Mouse (Mus musculus) embryonic facial prominence, embryonic 10.5 days (tissue): ENCODE results near the gene Mxd3. TPM values are rescaled to one million over a fixed set of nuclear protein-coding genes. Genes with fewer than 3 reads are reported as not detected.

Experiments used
- DNase-seq: peaks from one replicate; pipeline ENCODE4 v3.0.0-alpha.2; 2017; ENCODE audit warnings: low spot score
- H3K27ac ChIP-seq: fragments of 300-500 bp; sonication (generic); replicated peaks from 2 replicates; pipeline ENCODE4 v1.5.1; 2016; ENCODE audit warnings: mild to moderate bottlenecking
- H3K27me3 ChIP-seq: fragments of 300-500 bp; sonication (generic); replicated peaks from 2 replicates; pipeline ENCODE4 v1.6.1; 2016; ENCODE audit warnings: low read depth, mild to moderate bottlenecking; ENCODE audit not compliant: poor library complexity, severe bottlenecking
- H3K36me3 ChIP-seq: fragments of 300-500 bp; sonication (generic); replicated peaks from 2 replicates; pipeline ENCODE4 v1.6.1; 2016; ENCODE audit warnings: mild to moderate bottlenecking, moderate library complexity
- H3K4me1 ChIP-seq: fragments of 300-500 bp; sonication (generic); 2 replicates; pipeline ENCODE4 v1.6.1; 2016
- H3K4me3 ChIP-seq: fragments of 300-500 bp; sonication (generic); 2 replicates; pipeline ENCODE4 v1.5.1; 2016; ENCODE audit warnings: mild to moderate bottlenecking, moderate library complexity
- H3K9me3 ChIP-seq: fragments of 300-500 bp; sonication (generic); 2 replicates; pipeline ENCODE4 v1.6.1; 2016; ENCODE audit warnings: mild to moderate bottlenecking
- WGBS: fragments of 180-500 bp; shearing (Covaris S2); methylation state at CpG from one replicate; pipeline ENCODE4 v1.1.7; 2016; 5-methylcytosine and 5-hydroxymethylcytosine counted together
- polyA plus RNA-seq: library from polyadenylated mRNA; unstranded; fragments of >200 nt; fragmentation: Nextera tagmentation; extraction: Ambion mirVana; gene quantifications from 2 replicates; pipeline ENCODE4 v1.2.1, GENCODE M21; 2016

Mxd3 gene
- polyA plus RNA-seq, 1 experiment from 2014 or later, result 20.9 TPM

- 93% methylated on average over 1 of the region's 1 CpGs for WGBS
- H3K9me3 ChIP-seq, result no peaks in the 10 kb centered on the region
- no peak overlapping the region for H3K27ac ChIP-seq
- no peaks in the 10 kb centered on the region for H3K27me3 ChIP-seq
- H3K4me3 ChIP-seq, result no peak overlapping the region
- no peaks in the 10 kb centered on the region for H3K4me1 ChIP-seq
- DNase-seq, result no peak
- H3K36me3 ChIP-seq, result peaks cover 99% of the 10 kb centered on the region
Measured at GRCm38 (mm10) chr13:55296760-55297159, 32.9 kb downstream of the Mxd3 start.

DNA sequence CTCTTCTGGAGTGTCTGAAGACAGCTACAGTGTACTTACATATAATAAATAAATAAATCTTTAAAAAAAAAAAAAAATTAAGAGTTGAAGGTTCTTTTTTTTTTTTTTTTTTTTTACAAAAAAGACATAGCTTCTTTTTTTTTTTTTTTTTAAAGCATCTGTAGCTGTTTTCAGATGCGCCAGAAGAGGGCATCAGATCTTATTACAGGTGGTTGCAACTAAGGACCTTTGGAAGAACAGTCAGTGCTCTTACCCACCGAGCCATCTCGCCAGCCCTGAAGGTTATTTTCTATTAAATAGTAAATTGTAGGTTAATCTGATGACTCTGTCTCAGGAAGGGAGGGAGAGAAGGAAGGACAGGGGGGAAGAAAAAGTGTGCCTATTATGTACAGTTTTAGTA is 40.8 kb downstream of the Mxd3 start:
- no peak for DNase-seq
- no peak overlapping the region for H3K27ac ChIP-seq
- no peaks in the 10 kb centered on the region for H3K4me1 ChIP-seq
- H3K4me3 ChIP-seq, result no peak overlapping the region
- WGBS, result 82% methylated on average over 3 of the region's 3 CpGs
- no peaks in the 10 kb centered on the region for H3K9me3 ChIP-seq
- H3K36me3 ChIP-seq, result peaks cover 92% of the 10 kb centered on the region
- no peaks in the 10 kb centered on the region for H3K27me3 ChIP-seq

- no peaks in the 10 kb centered on the region for H3K9me3 ChIP-seq
- H3K36me3 ChIP-seq, result peaks cover 92% of the 10 kb centered on the region
- no peak overlapping the region for H3K27ac ChIP-seq
- H3K4me3 ChIP-seq, result no peak overlapping the region
- H3K4me1 ChIP-seq, result no peaks in the 10 kb centered on the region
- WGBS, result 94% methylated on average over 5 of the region's 5 CpGs
- no peaks in the 10 kb centered on the region for H3K27me3 ChIP-seq
- DNase-seq, result no peak
Measured at GRCm38 (mm10) chr13:55277646-55278045, 52.0 kb downstream of the Mxd3 start.

- no peaks in the 10 kb centered on the region for H3K9me3 ChIP-seq
- no peaks in the 10 kb centered on the region for H3K4me1 ChIP-seq
- H3K4me3 ChIP-seq, result no peak overlapping the region
- 81% methylated on average over 5 of the region's 5 CpGs for WGBS
- no peak overlapping the region for H3K27ac ChIP-seq
- peak; percentile 37 for DNase-seq
- peaks cover 92% of the 10 kb centered on the region for H3K36me3 ChIP-seq
- no peaks in the 10 kb centered on the region for H3K27me3 ChIP-seq
Measured at GRCm38 (mm10) chr13:55277203-55277602, 52.4 kb downstream of the Mxd3 start.

Other genes with a start within 250 kb of the Mxd3 start
- gene Uimc1, start 229.5 kb downstream of the Mxd3 start, polyA plus RNA-seq, result 23.9 and 24.6 TPM in 2 replicates
- gene Zfp346, start 224.5 kb downstream of the Mxd3 start, polyA plus RNA-seq, result 26.4 and 29.4 TPM in 2 replicates
- not detected in 2 replicates for gene Gm17617, start 196.3 kb downstream of the Mxd3 start, polyA plus RNA-seq
- gene Fgfr4, start 177.2 kb downstream of the Mxd3 start, polyA plus RNA-seq, result 0.46 and 0.49 TPM in 2 replicates
- gene Nsd1, start 120.0 kb downstream of the Mxd3 start, polyA plus RNA-seq, result 71.9 and 72.5 TPM in 2 replicates
- 460 and 481 TPM in 2 replicates for gene Prelid1, start 9.3 kb downstream of the Mxd3 start, polyA plus RNA-seq
- 70.4 and 73.3 TPM in 2 replicates for gene Rab24, start 7.9 kb downstream of the Mxd3 start, polyA plus RNA-seq
- 101 and 110 TPM in 2 replicates for gene Lman2, start 33.0 kb upstream of the Mxd3 start, polyA plus RNA-seq
- gene Rgs14, start 39.9 kb upstream of the Mxd3 start, polyA plus RNA-seq, result 0.54 and 0.97 TPM in 2 replicates
- not detected in 2 replicates for gene Slc34a1, start 68.4 kb upstream of the Mxd3 start, polyA plus RNA-seq
- not detected in 2 replicates for gene Pfn3, start 85.4 kb upstream of the Mxd3 start, polyA plus RNA-seq
- gene F12, start 97.0 kb upstream of the Mxd3 start, polyA plus RNA-seq, result 0.13 TPM in 1 of 2 replicates, not detected in the other
- gene Grk6, start 115.2 kb upstream of the Mxd3 start, polyA plus RNA-seq, result 65.2 and 65.6 TPM in 2 replicates
- 0.54 TPM in 2 replicates for gene Prr7, start 134.4 kb upstream of the Mxd3 start, polyA plus RNA-seq
- 412 and 419 TPM in 2 replicates for gene Dbn1, start 158.3 kb upstream of the Mxd3 start, polyA plus RNA-seq
- 209 and 215 TPM in 2 replicates for gene Pdlim7, start 183.9 kb upstream of the Mxd3 start, polyA plus RNA-seq
- 3.6 and 4.2 TPM in 2 replicates for gene Dok3, start 199.5 kb upstream of the Mxd3 start, polyA plus RNA-seq
- 90.0 and 93.5 TPM in 2 replicates for gene Ddx41, start 206.8 kb upstream of the Mxd3 start, polyA plus RNA-seq
- 62.7 and 67.3 TPM in 2 replicates for gene Fam193b, start 241.3 kb upstream of the Mxd3 start, polyA plus RNA-seq
- 120 and 121 TPM in 2 replicates for gene Tmed9, start 243.9 kb upstream of the Mxd3 start, polyA plus RNA-seq